10 mouse cellular contexts compared by ENCODE assay signal in the genomic region with DNA sequence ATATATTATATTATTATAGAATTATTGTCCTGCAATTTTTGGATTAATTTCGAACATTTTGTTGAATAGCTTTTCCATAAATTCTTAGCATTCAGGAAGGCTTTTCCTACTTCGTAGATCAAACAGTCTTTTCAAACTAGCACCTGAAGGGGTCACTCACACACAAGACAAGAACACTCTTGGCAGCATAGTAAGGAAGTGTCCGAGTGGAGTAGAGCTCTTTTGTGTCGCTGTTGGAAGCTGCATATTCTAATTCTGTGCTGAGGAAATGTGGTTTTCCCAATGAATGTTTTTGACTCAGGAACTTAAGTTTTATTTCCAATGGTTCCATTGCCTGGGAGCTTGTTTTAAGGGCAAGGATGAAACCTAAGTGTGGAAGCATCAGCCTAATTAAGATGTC.
DNase-seq lines count a peak whose midpoint lies in the region; ATAC-seq lines count a peak whose summit lies in the region.
"Had no signal": no experiment of that assay in that cellular context is flagged by ENCODE, and none has a peak within 500 bp of the region (broad histone marks: within the 10 kb centered on the region; RNA-seq: fewer than 3 reads in every experiment).

No protein-coding gene starts in this region.

- no peaks in the 10 kb centered on the region for H3K36me3 ChIP-seq in forebrain, embryonic 16.5 days (ENCODE audit: control insufficient read depth, insufficient read depth)
- H3K36me3 ChIP-seq in forebrain, embryonic 10.5 days (replicated peaks): no peaks in the 10 kb centered on the region
- H3K36me3 ChIP-seq in neural tube, embryonic 14.5 days (ENCODE audit: control insufficient read depth, insufficient read depth, low read length): no peaks in the 10 kb centered on the region
- H3K36me3 ChIP-seq: embryonic facial prominence, embryonic 12.5 days; midbrain, embryonic 12.5 days had no signal

- H3K4me2 ChIP-seq in forebrain, embryonic 16.5 days (ENCODE audit: low read length): no peak overlapping the region
- no peak overlapping the region for H3K4me2 ChIP-seq in neural tube, embryonic 14.5 days (ENCODE audit: low read depth, low read length)
- H3K4me2 ChIP-seq: embryonic facial prominence, embryonic 12.5 days; midbrain, embryonic 12.5 days had no signal

- no peaks in the 10 kb centered on the region for H3K4me1 ChIP-seq in forebrain, embryonic 16.5 days (replicated peaks; ENCODE audit: control insufficient read depth, insufficient read depth, low read length)
- H3K4me1 ChIP-seq in forebrain, embryonic 10.5 days: no peaks in the 10 kb centered on the region
- no peaks in the 10 kb centered on the region for H3K4me1 ChIP-seq in neural tube, embryonic 14.5 days (ENCODE audit: control insufficient read depth, insufficient read depth, low read length)
- H3K4me1 ChIP-seq: embryonic facial prominence, embryonic 12.5 days; midbrain, embryonic 12.5 days had no signal

- H3K27me3 ChIP-seq in forebrain, embryonic 16.5 days (replicated peaks; ENCODE audit: control insufficient read depth, insufficient read depth, low read length): no peaks in the 10 kb centered on the region
- H3K27me3 ChIP-seq in forebrain, embryonic 10.5 days (ENCODE audit: poor library complexity, severe bottlenecking): no peaks in the 10 kb centered on the region
- H3K27me3 ChIP-seq in neural tube, embryonic 14.5 days (ENCODE audit: control insufficient read depth, insufficient read depth, low read length): no peaks in the 10 kb centered on the region
- H3K27me3 ChIP-seq: embryonic facial prominence, embryonic 12.5 days had no signal

- no peaks in the 10 kb centered on the region for H3K9me3 ChIP-seq in forebrain, embryonic 16.5 days (ENCODE audit: control insufficient read depth, low read length)
- no peaks in the 10 kb centered on the region for H3K9me3 ChIP-seq in forebrain, embryonic 10.5 days
- no peaks in the 10 kb centered on the region for H3K9me3 ChIP-seq in neural tube, embryonic 14.5 days (ENCODE audit: control insufficient read depth, low read length)
- H3K9me3 ChIP-seq: embryonic facial prominence, embryonic 12.5 days; midbrain, embryonic 12.5 days had no signal

- no peak for DNase-seq in forebrain, embryonic 10.5 days (ENCODE audit: extremely low spot score, low spot score)
- DNase-seq in neural tube, embryonic 10.5 days (ENCODE audit: extremely low spot score, low spot score): no peak
- peak; percentile 62 for DNase-seq in kidney, adult 9 months
- no peak for DNase-seq in urinary bladder, adult 2 months (ENCODE audit: low spot score)
- no peak for DNase-seq in left cerebral cortex, postnatal 10 days (ENCODE audit: extremely low spot score in 1 of 2, low spot score in 2 of 2)

- no peak overlapping the region for H3K9ac ChIP-seq in forebrain, embryonic 16.5 days (replicated peaks; ENCODE audit: low read depth, low read length)
- no peak overlapping the region for H3K9ac ChIP-seq in neural tube, embryonic 14.5 days (replicated peaks; ENCODE audit: low read depth, low read length)
- H3K9ac ChIP-seq: embryonic facial prominence, embryonic 12.5 days; midbrain, embryonic 12.5 days had no signal

- no peak overlapping the region for H3K27ac ChIP-seq in forebrain, embryonic 16.5 days (ENCODE audit: low read length)
- no peak overlapping the region for H3K27ac ChIP-seq in forebrain, embryonic 10.5 days
- H3K27ac ChIP-seq in neural tube, embryonic 14.5 days (ENCODE audit: low read depth, low read length): no peak overlapping the region
- H3K27ac ChIP-seq: embryonic facial prominence, embryonic 12.5 days; midbrain, embryonic 12.5 days had no signal

- H3K4me3 ChIP-seq in forebrain, embryonic 16.5 days (replicated peaks; ENCODE audit: low read length): no peak overlapping the region
- no peak overlapping the region for H3K4me3 ChIP-seq in forebrain, embryonic 10.5 days
- H3K4me3 ChIP-seq in neural tube, embryonic 14.5 days (ENCODE audit: low read depth, low read length): no peak overlapping the region
- H3K4me3 ChIP-seq: embryonic facial prominence, embryonic 12.5 days; midbrain, embryonic 12.5 days had no signal

- WGBS in forebrain, embryonic 16.5 days: 17% methylated on average over 4 of the region's 4 CpGs
- WGBS in forebrain, embryonic 10.5 days: 26% methylated on average over 4 of the region's 4 CpGs
- 18% methylated on average over 4 of the region's 4 CpGs for WGBS in neural tube, embryonic 14.5 days

- intact Hi-C loops in left cerebral cortex, postnatal 10 days (cut with DNase I): loop anchor here (5.0 kb wide), 1 partner anchor 151 kb away; no protein-coding TSS in a partner anchor

- peak; percentile 72; the same call in 1 of the 2 replicates for ATAC-seq in forebrain, embryonic 16.5 days
- ATAC-seq in neural tube, embryonic 14.5 days (ENCODE audit: low read depth): peak; percentile 72; the same call in 1 of the 2 replicates
- ATAC-seq in megakaryocyte-erythroid progenitor cell, adult 5-6 weeks (replicated peaks; ENCODE audit: low FRiP score, low TSS enrichment, poor library complexity, severe bottlenecking): no peak
